Mouse (Mus musculus): Measurements from ENCODE around the gene Retreg3.

DNA sequence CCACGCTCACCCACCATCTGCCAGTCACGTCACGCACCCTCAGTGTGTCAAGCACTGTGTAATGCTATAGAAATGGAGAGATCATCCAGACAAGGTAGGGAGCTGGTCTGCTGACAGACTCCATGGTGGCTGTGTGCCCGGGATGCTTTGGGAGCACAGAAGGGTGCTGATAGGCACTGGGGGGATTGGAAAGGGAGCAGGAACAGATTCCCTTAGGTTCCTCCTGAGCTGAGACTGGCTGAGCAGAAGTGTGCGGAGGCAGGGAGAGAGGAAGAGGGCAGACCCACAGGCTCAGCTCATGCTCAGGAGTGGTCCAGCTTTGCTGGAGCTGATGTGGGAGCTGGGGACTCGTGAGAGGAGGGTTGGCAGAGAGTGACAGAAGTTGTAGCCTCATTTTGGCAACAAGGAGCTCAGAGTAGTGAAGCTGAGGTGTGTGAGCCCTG, 68.6 kb downstream of the Retreg3 start:
- no peak for TF ChIP-seq CTCF (IDR thresholded peaks at IDR 0.05; ENCODE audit: extremely low read depth, insufficient read depth, insufficient read length, insufficient replicate concordance)
- no peak for TF ChIP-seq POLR2A (IDR thresholded peaks at IDR 0.05; ENCODE audit: low read depth, low read length)
